Mouse (Mus musculus): ENCODE data around the gene Poglut1. TPM values are rescaled to one million over a fixed set of nuclear protein-coding genes. Genes with fewer than 3 reads are reported as not detected.

The Poglut1 gene
- polyA plus RNA-seq, 1 experiment from 2014 or later = 69.5 TPM

DNA sequence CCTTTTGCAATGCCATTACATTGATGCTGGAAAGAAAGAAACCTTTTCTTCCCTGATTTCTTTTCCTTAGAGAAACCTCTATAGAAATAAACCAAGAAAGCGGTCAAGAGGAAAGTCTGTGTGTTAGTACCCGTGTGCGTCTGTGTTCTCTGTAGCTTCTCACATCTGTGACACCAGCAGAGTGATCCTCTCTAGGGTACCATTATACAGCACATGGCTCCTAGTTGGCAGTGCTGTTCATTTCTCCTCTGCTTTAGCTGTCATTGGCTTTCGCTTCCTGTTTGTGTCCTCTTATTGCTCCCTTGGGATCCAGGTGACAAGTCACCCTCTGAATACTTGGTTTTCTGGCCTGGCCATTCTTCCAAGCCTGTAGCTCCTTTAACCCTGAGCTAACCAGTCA, 37.5 kb upstream of the Poglut1 start:
- ATAC-seq (no peak), DNase-seq (ENCODE audit: low spot score) (no peak)
- no peak overlapping the region for H3K27ac ChIP-seq (ENCODE audit: low read depth, low read length)
- no peak overlapping the region for H3K9ac ChIP-seq (ENCODE audit: low read length)
- no peaks in the 10 kb centered on the region for H3K9me3 ChIP-seq (replicated peaks; ENCODE audit: control insufficient read depth, low read length)
- no peaks in the 10 kb centered on the region for H3K4me1 ChIP-seq (ENCODE audit: control insufficient read depth, insufficient read depth, low read length)
- WGBS = 93% methylated on average over 4 of the region's 4 CpGs
- H3K4me2 ChIP-seq (ENCODE audit: low read length) = no peak overlapping the region
- no peaks in the 10 kb centered on the region for H3K27me3 ChIP-seq (replicated peaks; ENCODE audit: control insufficient read depth, insufficient read depth, low read length)
- no peak overlapping the region for H3K4me3 ChIP-seq (ENCODE audit: low read depth, low read length)
- H3K36me3 ChIP-seq (ENCODE audit: control insufficient read depth, insufficient read depth, low read length) = peaks cover 84% of the 10 kb centered on the region

DNA sequence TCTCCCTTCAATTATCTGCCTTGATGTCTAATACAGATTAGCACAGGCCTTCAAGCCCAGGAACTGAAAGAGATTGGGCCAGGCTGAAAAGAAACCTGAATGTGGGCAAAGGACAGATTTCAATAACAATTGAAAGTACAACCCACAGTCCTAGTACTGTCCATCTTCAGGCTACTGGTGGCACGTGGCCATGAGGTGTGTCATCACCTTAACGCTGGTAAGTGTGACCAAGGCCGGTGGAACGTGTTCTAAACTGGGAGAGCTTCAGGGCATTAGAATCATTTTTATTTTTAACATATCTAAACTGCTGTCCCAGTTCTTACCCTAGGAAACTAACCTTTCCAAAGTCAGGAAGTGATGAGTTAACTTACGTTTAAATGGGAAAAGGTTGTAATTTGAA, 37.1 kb upstream of the Poglut1 start:
- H3K4me1 ChIP-seq (ENCODE audit: control insufficient read depth, insufficient read depth, low read length) = no peaks in the 10 kb centered on the region
- DNase-seq (ENCODE audit: low spot score) (no peak), ATAC-seq (no peak)
- peaks cover 84% of the 10 kb centered on the region for H3K36me3 ChIP-seq (ENCODE audit: control insufficient read depth, insufficient read depth, low read length)
- no peaks in the 10 kb centered on the region for H3K9me3 ChIP-seq (replicated peaks; ENCODE audit: control insufficient read depth, low read length)
- H3K27me3 ChIP-seq (replicated peaks; ENCODE audit: control insufficient read depth, insufficient read depth, low read length) = no peaks in the 10 kb centered on the region
- H3K4me2 ChIP-seq (ENCODE audit: low read length) = no peak overlapping the region
- H3K4me3 ChIP-seq (ENCODE audit: low read depth, low read length) = no peak overlapping the region
- no peak overlapping the region for H3K27ac ChIP-seq (ENCODE audit: low read depth, low read length)
- 88% methylated on average over 5 of the region's 5 CpGs for WGBS
- H3K9ac ChIP-seq (ENCODE audit: low read length) = no peak overlapping the region

DNA sequence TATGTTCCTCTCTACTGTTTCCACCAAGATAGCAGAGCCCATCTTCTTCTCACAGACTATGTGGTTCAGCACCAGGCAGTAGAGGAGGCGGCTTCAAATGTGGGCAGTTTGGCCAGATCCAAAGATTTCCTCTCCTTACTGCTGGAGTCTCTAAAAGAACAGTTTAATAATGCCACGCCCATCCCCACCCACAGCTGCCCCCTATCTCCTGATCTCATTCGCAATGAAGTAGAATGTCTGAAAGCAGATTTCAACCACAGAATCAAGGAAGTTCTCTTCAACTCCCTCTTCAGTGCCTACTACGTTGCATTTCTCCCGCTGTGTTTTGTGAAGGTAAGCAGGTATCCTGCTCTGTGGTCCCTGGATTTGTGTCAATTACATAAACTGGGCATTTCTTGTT, 35.1 kb upstream of the Poglut1 start:
- no peak for ATAC-seq
- Histone ChIP-seq H3K27me3 (replicated peaks; ENCODE audit: control insufficient read depth, insufficient read depth, low read length) (no peaks in the 10 kb centered on the region), H3K9ac (ENCODE audit: low read length) (no peak overlapping the region), H3K27ac (ENCODE audit: low read depth, low read length) (no peak overlapping the region), H3K4me1 (ENCODE audit: control insufficient read depth, insufficient read depth, low read length) (no peaks in the 10 kb centered on the region), H3K9me3 (replicated peaks; ENCODE audit: control insufficient read depth, low read length) (no peaks in the 10 kb centered on the region), H3K36me3 (ENCODE audit: control insufficient read depth, insufficient read depth, low read length) (peaks cover 86% of the 10 kb centered on the region), H3K4me3 (ENCODE audit: low read depth, low read length) (no peak overlapping the region), H3K4me2 (ENCODE audit: low read length) (no peak overlapping the region)
- 89% methylated on average over 5 of the region's 5 CpGs for WGBS
- DNase-seq (ENCODE audit: low spot score) = no peak

DNA sequence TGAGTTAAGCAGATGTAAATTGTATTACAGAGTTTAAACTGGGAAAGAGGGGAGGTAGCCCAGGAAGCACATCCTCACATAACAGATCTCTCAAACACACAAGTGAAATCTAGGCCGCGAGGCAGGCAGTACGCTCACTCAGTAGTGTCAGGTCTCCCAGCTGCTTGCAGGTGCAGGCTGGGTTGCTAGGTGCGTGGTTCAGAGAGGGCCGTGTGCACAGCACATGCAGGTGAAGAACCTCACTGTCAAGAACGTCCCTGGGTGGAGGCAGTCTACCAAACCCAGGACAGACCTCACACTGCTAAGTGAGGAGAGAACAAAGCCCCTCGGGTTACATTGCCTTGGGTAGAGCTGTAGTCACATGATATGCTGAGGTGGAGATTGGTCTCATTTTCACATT, 34.7 kb upstream of the Poglut1 start:
- H3K27ac ChIP-seq (ENCODE audit: low read depth, low read length) = no peak overlapping the region
- DNase-seq (ENCODE audit: low spot score) = no peak
- ATAC-seq = no peak
- H3K36me3 ChIP-seq (ENCODE audit: control insufficient read depth, insufficient read depth, low read length) = peaks cover 85% of the 10 kb centered on the region
- no peaks in the 10 kb centered on the region for H3K27me3 ChIP-seq (replicated peaks; ENCODE audit: control insufficient read depth, insufficient read depth, low read length)
- no peak overlapping the region for H3K4me2 ChIP-seq (ENCODE audit: low read length)
- no peaks in the 10 kb centered on the region for H3K9me3 ChIP-seq (replicated peaks; ENCODE audit: control insufficient read depth, low read length)
- no peaks in the 10 kb centered on the region for H3K4me1 ChIP-seq (ENCODE audit: control insufficient read depth, insufficient read depth, low read length)
- WGBS = 92% methylated on average over 7 of the region's 7 CpGs
- H3K4me3 ChIP-seq (ENCODE audit: low read depth, low read length) = no peak overlapping the region
- H3K9ac ChIP-seq (ENCODE audit: low read length) = no peak overlapping the region

DNA sequence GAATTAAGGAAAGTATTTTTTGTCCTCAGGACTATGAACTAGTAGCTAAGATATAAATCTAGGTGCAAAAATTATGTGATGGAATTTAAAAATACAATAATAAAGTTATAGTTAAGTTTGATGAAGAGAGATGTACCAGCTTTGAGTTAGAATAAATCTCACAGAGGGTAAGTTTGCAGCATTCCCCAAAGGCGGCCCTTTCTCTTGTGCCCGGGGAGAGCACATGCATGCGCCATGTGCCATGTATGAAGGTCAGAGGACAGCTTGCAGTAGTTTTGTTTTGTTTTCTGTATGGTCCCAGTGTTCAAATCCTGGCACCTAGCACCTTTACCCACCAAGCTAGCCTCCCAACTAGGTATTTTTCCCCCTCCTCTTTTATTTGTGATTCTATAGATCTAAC, 21.4 kb upstream of the Poglut1 start:
- H3K4me2 ChIP-seq (ENCODE audit: low read length) = no peak overlapping the region
- peaks cover 62% of the 10 kb centered on the region for H3K36me3 ChIP-seq (ENCODE audit: control insufficient read depth, insufficient read depth, low read length)
- no peak overlapping the region for H3K4me3 ChIP-seq (ENCODE audit: low read depth, low read length)
- H3K27me3 ChIP-seq (replicated peaks; ENCODE audit: control insufficient read depth, insufficient read depth, low read length) = no peaks in the 10 kb centered on the region
- 95% methylated on average over 3 of the region's 3 CpGs for WGBS
- H3K9ac ChIP-seq (ENCODE audit: low read length) = no peak overlapping the region
- ATAC-seq = no peak
- no peaks in the 10 kb centered on the region for H3K4me1 ChIP-seq (ENCODE audit: control insufficient read depth, insufficient read depth, low read length)
- H3K9me3 ChIP-seq (replicated peaks; ENCODE audit: control insufficient read depth, low read length) = no peaks in the 10 kb centered on the region
- H3K27ac ChIP-seq (ENCODE audit: low read depth, low read length) = no peak overlapping the region
- DNase-seq (ENCODE audit: low spot score) = no peak

- no peak overlapping the region for H3K4me3 ChIP-seq (ENCODE audit: low read depth, low read length)
- H3K9me3 ChIP-seq (replicated peaks; ENCODE audit: control insufficient read depth, low read length) = no peaks in the 10 kb centered on the region
- H3K27me3 ChIP-seq (replicated peaks; ENCODE audit: control insufficient read depth, insufficient read depth, low read length) = no peaks in the 10 kb centered on the region
- H3K4me1 ChIP-seq (ENCODE audit: control insufficient read depth, insufficient read depth, low read length) = peaks cover 8% of the 10 kb centered on the region
- 97% methylated on average over 5 of the region's 5 CpGs for WGBS
- H3K36me3 ChIP-seq (ENCODE audit: control insufficient read depth, insufficient read depth, low read length) = peaks cover 55% of the 10 kb centered on the region
- no peak for ATAC-seq
- no peak for DNase-seq (ENCODE audit: low spot score)
- no peak overlapping the region for H3K4me2 ChIP-seq (ENCODE audit: low read length)
- H3K9ac ChIP-seq (ENCODE audit: low read length) = no peak overlapping the region
- H3K27ac ChIP-seq (ENCODE audit: low read depth, low read length) = no peak overlapping the region
Observed at GRCm38 (mm10) chr16:38568192-38568591, 18.1 kb upstream of the Poglut1 start.

- Histone ChIP-seq H3K27me3 (replicated peaks; ENCODE audit: control insufficient read depth, insufficient read depth, low read length) (no peaks in the 10 kb centered on the region), H3K36me3 (ENCODE audit: control insufficient read depth, insufficient read depth, low read length) (peaks cover 24% of the 10 kb centered on the region), H3K4me2 (ENCODE audit: low read length) (peak overlapping the region; percentile 62), H3K9ac (ENCODE audit: low read length) (peak overlapping the region; percentile 81; the same call in 1 of the 2 replicates), H3K27ac (ENCODE audit: low read depth, low read length) (no peak overlapping the region), H3K4me1 (ENCODE audit: control insufficient read depth, insufficient read depth, low read length) (peaks cover 8% of the 10 kb centered on the region), H3K9me3 (replicated peaks; ENCODE audit: control insufficient read depth, low read length) (no peaks in the 10 kb centered on the region), H3K4me3 (ENCODE audit: low read depth, low read length) (peak overlapping the region; percentile 72)
- DNase-seq (ENCODE audit: low spot score) (no peak), ATAC-seq (no peak)
- 40% methylated on average over 10 of the region's 10 CpGs for WGBS
Observed at GRCm38 (mm10) chr16:38563516-38563915, 13.5 kb upstream of the Poglut1 start.

DNA sequence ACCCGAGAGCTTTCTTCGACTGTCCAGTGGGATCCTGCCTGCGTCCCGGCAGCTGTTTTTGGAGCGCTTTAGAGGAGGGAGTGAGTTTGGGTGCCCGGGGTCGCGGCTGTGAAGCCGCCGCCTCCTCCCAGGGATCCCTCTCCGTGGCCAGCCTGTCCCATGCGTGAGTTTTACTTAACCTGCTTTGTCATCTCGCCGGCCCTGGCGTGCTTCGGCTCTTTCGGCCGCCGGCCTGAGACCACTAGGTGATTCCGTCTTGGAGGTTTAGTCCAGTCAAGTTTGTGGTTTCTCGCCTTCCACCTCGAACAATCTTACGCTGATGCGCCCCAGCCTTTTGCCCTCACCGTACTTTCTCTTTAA, 12.9 kb upstream of the Poglut1 start:
- Histone ChIP-seq H3K9me3 (replicated peaks; ENCODE audit: control insufficient read depth, low read length) (no peaks in the 10 kb centered on the region), H3K4me1 (ENCODE audit: control insufficient read depth, insufficient read depth, low read length) (peaks cover 8% of the 10 kb centered on the region), H3K36me3 (ENCODE audit: control insufficient read depth, insufficient read depth, low read length) (peaks cover 19% of the 10 kb centered on the region), H3K4me3 (ENCODE audit: low read depth, low read length) (peak overlapping the region; percentile 72), H3K4me2 (ENCODE audit: low read length) (peak overlapping the region; percentile 62), H3K27ac (ENCODE audit: low read depth, low read length) (no peak overlapping the region; the same call in 1 of the 2 replicates), H3K9ac (ENCODE audit: low read length) (peak overlapping the region; percentile 81), H3K27me3 (replicated peaks; ENCODE audit: control insufficient read depth, insufficient read depth, low read length) (no peaks in the 10 kb centered on the region)
- 1% methylated on average over 25 of the region's 25 CpGs for WGBS
- ATAC-seq = no peak
- no peak for DNase-seq (ENCODE audit: low spot score)

GRCm38 (mm10) chr16:38562131-38562967, 12.3 kb upstream of the Poglut1 start:
- H3K9ac ChIP-seq (ENCODE audit: low read length) = peak overlapping the region; percentile 81
- peaks cover 17% of the 10 kb centered on the region for H3K36me3 ChIP-seq (ENCODE audit: control insufficient read depth, insufficient read depth, low read length)
- ATAC-seq (peak; percentile 98), DNase-seq (ENCODE audit: low spot score) (peak; percentile 97)
- peaks cover 8% of the 10 kb centered on the region for H3K4me1 ChIP-seq (ENCODE audit: control insufficient read depth, insufficient read depth, low read length)
- 8% methylated on average over 37 of the region's 37 CpGs for WGBS
- H3K27me3 ChIP-seq (replicated peaks; ENCODE audit: control insufficient read depth, insufficient read depth, low read length) = no peaks in the 10 kb centered on the region
- H3K9me3 ChIP-seq (replicated peaks; ENCODE audit: control insufficient read depth, low read length) = no peaks in the 10 kb centered on the region
- peak overlapping the region; percentile 62 for H3K4me2 ChIP-seq (ENCODE audit: low read length)
- peak overlapping the region; percentile 72 for H3K4me3 ChIP-seq (ENCODE audit: low read depth, low read length)
- H3K27ac ChIP-seq (ENCODE audit: low read depth, low read length) = peak overlapping the region; percentile 55; the same call in 1 of the 2 replicates

Measured in forebrain, embryonic 14.5 days (tissue).